Mouse (Mus musculus) cerebellum, adult 9-11 months (tissue): Measurements from ENCODE around the gene Tacc3.

Source experiments
- DNase-seq: peaks from one replicate; pipeline ENCODE4 v3.0.0; 2022

Tacc3 gene

DNA sequence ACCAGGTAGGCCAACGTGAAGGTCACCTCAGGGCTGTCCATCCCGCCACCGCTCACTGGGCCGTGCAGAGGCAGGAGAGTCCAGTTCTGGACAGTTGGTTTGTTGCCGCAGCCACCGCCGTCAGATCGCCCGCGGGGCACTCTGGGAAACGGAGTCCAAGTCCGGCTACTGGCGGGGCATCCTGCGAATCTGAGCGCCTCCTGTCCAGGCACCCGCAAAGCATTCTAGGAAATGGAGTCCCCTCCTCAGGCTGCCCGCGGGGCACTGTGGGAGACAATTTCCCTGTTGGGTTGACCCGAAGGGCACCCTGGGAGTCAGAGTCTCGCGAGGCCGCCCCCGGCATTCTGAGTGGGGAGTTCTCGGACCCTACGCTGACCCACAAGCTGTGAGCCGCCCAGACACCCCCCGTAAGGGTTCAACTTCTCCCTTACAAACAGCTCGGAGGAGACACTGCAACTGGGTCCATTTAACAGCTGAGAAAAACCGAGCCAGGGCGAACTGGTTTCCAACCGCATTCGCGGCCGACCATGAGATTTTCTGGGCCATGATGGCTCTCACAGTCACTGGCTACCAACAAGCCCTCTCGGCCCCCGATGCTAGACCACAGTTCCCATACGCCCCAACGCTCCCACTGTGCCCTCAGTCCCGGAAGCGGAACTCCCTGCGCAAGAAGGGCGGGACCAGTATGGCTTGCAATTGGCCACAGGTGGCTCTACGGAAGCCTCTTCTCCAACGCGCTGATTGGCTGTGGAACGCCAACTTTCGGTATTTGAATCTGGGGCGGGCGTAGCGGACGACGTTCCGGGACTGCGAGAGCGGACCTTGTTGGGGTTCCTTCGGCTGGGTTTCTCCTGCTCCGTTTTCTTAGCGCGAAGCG is at the start of gene Tacc3, which contains the start of gene Tmem129:
Gene Tacc3, plus strand, starts transcription at position 342 of the 877 bp plus-strand sequence.
Gene Tmem129, minus strand, starts transcription at position 630 of the 877 bp plus-strand sequence.
- DNase-seq = peak; percentile 99

DNA sequence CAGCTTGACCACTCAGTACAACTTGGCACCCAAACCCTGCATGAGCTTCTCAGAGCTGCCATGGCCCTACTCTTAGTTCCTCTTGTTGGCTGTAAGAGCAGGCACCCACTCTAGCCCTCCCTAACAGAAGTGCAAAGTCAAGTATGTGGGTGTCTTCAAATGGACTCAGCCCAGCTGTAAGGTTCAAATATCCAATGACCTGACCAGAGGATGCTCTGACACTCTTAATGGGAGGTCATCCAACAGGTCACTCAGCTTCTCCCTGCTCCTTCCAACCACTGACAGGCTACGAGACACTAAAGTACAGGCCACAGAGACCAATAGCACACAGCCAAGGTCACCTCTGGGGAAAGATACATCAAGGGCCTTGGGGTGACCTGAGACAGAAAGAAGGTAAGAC is 48.7 kb upstream of the Tacc3 start:
- DNase-seq = no peak

DNA sequence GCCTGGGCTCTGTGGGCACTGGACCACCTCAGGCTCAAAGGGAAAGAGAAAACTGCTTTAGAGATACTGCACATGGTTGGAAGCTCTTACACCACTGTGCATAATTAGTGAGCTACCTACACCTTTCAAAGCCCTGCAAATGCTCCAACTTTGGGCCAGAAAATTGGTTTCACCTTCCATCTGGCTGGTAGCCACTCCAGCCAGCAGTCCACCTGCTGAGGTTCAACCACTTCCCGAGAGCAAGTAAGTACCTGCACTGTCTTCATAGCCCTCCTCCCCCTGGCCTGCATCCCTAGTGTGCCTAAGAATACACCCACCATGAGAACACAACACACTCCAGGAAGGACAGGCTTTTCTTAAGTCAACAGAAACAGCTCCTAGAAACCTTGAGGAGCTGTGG is 46.1 kb upstream of the Tacc3 start:
- peak; percentile 50 for DNase-seq

DNA sequence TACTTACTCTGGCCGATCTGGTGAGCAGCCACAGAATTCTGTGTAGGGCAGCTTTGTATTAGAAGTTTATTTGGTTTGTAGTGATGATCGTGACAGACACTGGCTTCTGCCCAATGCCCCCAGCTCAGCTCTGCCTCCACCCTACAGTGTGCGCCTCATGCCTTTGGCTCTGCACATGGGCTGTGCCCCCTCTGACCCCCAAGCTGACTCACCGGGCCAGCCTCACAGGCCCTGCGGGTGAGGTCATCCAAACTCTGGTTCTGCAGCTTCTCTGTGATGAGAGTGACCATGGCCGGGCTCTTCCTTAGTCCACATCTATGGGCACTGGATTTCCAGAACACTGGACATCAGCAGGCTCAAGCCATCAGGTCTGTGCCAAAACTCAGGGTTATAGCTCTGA is 43.5 kb upstream of the Tacc3 start:
- DNase-seq = no peak

DNA sequence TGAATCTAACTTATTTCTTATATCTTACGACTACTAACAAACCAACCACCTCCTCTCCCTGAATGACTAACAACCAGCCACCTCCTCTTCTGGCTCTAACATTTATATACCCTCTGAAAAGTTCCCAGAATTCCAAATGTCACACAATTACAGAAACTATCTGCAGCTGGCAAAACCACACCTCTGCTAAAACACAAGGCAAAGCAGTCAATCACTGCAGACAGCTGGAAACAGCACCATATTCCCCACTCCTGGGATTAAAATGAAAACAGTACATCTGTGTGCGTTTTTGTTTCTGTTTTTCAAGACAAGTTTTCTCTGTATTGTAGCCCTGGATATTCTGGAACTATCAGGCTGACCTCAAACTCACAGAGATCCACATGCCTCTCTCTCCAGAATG is 35.3 kb upstream of the Tacc3 start:
- DNase-seq = no peak

DNA sequence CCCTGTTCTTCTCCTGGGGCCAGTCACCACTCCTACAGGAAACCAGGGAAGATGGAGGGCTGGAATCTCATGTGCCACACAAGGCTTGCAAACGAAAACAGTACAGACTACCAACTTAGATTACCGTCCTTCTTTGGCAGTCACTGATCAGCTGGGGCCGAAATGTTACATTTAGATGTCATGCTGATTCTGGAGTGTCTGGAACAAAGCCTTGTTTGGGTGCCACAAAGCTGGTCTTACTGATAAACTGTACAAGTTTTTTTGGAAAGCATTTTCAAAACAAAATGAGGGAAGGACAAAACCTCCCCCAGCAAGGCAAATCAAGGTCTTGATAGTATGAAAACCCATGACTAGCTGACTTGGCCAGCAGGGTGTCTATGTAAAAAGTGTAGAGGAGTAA is 34.2 kb upstream of the Tacc3 start:
- no peak for DNase-seq

DNA sequence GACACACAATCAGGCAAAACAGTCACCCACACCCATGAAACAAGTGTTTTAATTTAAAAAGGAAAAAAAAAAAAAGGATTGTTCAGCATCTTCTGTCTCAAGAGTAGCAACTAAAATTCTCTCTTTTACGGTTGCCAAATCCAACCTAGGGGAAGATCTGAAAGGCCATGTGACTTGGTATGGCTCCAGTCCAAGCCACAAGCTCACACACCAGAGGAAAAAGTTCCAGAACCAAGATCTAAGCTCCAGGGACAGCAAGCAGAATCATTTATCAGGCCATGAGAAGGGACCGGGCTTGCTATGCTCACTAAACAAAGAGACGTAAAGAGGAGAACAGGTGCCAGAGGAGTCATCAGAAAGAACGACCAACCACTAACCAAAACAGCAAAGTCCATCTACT is 30.0 kb upstream of the Tacc3 start:
- DNase-seq = no peak

DNA sequence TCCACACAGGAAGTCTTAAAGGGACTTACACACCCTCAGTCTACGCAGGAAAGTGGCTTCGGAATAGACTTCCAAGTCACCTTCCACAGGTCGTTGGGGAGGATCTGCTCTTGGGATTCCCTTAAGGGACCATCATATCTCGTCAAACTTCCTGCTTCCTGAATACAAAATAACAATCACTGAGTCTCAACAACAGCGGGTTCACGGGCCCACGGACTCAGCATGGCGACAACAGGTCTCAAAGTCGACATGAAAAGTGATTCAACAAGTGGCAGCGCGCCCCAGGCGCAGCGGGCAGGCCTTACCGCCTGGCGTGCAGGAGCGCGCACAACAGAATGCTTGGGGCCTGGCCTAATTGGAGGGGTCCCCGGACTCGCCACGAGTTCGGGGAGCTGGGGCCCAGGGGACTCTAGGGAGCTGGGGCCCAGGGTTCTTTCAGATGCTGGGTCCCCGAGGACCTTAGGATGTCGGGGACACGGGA is 29.1 kb upstream of the Tacc3 start:
- no peak for DNase-seq

DNA sequence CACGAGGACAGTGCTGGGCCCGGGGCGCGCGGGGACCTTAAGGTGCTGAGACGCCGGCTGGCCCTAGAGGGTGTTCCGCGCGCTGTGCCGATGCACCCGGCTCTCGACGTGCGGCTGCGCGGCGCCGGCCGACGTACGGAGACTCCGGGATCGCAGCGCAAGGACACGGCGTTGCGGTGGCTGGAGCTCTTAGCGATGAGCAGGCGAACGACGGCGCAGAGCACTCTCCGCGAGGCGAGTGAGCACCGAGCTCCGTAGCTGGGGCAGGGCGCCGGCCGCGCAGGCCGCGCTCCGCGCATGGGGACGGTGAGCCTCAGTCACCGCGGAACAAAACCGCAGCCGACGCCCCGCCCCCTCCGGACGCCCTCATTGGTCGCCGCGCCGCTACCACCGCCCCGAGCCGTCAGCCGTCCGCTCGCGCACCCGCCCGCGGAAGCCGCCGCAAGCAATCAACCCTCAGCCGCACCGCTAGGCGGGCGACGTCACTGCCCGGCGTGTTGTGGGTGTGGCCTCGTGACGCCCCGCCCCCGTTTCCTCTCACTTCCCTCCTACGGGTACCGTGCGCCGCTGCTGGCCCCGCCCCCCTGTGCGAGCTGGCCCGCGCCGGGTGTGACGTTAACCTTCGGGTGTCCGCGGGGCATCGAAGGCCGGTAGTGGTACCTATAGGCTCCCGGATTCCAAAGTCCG is 28.5 kb upstream of the Tacc3 start, which contains the start of the genes Fam53a and Gm9903:
Gene Fam53a, minus strand, starts transcription at position 335 of the 687 bp plus-strand sequence.
Gene Gm9903, plus strand, starts transcription at position 625 of the 687 bp plus-strand sequence.
- DNase-seq = peak; percentile 100

DNA sequence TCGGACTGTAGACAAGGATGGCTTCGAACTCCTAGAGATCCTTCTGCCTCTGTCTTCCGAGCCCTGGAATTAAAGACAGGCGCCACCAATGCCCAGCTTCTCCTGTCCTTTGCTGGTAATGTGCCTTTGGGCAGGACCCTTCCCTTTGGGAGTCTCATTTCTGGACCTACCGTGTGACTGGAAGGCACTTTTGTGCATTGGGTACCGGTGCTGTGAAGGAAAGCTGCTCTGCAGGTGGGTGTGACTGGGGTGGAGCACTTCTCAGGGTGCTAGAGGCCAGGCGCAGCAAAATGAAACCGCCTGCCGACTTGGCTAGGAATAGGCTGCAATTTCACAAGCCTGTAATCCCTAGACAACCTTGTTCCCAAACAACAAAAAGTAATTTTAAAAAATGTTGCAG is 27.9 kb upstream of the Tacc3 start:
- DNase-seq = no peak

DNA sequence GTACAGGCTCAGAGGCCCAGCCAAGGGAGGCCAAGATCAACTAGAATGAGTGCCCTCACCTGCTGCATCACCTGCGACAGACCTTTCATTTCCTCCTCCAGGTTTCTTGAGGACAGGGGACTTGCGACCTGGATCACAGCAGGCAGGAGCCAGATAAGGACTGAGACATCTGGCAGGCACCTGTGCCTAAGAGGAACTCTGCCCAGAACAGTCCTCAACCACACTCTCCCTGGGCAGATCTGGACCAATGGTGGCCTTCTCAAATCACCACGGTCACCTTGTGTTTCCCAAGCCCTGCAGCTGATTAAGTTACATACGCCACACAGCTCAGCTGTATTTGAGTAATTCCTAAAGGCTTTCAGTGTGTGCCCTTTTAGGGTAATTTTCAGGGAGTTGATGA is 27.3 kb upstream of the Tacc3 start:
- peak; percentile 47 for DNase-seq

DNA sequence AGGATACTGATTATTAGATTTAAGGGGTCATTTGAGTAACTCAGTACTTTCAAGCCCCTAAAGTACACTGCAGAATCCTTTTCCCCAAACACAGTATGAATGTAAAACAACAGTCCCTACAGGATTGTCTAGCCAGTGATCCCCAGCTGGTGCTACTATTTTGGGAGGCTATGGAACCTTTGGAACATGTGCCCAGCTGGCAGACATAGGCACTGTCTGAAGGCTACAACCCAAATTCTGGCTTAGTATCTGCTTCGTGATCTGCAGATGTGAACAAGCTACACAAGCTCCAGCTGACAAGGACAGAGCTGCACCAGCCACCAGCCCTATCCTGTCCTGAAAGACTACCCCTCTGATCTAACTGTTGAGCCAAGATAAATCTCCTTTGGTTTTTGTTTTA is 25.4 kb upstream of the Tacc3 start:
- DNase-seq = no peak

DNA sequence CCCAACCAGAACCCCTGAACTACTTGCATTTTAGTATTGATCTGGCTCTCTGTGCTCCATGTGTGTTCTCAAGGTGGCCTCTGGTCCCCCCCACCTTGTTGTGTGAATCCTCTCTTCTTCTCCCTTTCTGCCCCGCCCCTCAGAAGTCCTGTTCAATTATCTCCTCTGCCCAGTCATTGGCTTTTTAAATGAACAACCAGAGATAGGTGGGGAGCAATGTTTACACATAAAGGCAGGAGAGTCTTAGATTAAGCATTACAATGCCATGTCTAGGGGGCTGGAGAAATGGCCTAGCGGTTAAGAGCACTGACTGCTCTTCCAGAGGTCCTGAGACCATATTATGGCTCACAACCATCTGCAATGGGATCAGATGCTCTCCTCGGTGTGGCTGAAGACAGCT is 22.6 kb upstream of the Tacc3 start:
- no peak for DNase-seq

DNA sequence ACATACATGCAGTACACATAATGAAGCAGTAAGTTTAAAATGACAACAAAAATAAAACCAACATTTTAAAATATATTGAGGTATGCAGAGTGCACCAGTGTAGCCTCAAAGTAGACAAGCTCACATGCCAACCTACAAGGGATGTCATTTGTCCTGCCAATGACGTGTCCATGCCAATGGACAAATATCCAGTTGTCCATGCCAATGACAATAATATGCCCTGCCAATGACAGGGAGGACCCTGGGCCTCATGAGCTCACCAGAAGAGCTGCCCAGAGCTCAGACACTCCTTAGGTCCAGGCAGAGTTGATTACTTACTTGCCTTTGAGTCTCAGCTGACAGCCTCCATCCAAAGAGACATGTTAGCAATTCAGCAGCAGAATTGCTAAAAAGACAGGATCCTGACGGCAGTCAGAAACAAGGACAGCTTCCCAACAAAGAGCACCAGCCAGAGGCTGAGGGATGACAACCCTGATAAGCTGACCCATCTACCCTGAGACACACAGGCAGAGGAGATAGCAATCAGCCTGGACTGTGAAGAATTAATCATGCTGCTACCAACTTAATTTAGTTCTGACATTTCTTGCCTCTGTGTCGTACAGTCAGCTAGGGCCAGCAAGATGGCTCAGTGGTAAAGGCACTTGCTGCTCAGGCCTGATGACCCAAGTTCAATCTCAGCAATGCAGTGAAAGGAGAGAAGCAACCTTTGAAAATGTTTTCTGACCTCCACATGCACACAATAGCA is 20.1 kb upstream of the Tacc3 start:
- no peak for DNase-seq

DNA sequence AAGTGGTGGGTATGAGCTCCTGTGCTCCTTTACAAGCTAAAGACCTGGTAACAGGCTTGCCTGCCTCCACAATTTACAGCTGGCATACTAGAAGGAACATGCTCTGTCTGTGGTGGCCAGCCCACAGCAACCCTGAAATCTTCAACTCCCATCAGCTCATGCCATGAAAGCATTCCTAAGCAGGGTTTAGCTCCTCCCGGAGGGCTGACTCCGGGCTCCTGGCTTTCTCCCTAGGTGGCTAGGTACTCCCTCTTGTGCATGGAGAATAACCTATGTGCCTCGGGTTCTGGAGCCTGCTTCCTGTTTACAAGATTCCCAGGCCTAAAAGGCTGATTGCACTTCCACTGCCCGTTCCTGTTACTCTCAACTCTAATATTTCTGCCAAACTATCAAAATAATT is 19.1 kb upstream of the Tacc3 start:
- no peak for DNase-seq

DNA sequence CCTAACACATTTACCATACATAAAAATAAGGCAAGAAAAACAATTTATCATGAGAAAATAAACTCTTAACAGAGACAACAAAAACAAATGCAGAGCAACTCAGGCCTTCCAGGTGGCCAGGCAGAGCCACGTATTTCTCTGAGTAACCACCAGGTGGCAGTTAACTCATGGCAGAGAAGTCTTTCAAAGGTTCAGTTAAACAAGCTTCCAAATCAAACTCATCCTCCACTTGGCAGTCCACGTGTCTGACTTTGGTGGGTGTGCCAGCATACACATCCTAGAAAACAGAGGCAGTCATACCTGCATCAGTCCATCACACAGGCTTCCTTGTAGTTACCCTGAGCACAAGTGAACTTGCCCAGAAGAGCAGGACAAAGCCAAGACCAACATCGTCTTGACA is 17.3 kb upstream of the Tacc3 start:
- peak; percentile 41 for DNase-seq

DNA sequence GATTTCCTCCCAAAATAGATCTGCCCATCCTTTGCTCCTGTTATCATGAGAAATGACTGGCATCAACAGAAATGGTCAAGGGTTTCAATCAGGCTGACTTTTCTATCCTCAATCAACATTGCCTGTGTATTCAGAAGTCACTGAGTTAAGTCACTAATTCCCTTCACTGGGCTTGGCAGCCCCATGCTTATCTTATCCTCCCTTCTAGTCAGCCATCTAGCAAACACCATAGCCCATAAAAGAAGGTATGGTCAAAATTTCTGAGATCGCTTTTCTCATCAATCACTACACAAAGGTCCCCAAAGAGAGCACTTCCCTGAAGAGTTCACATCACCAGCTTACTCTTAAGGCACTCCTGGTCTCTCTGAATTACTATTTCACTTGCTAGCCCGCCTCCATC is 6.9 kb upstream of the Tacc3 start:
- no peak for DNase-seq

DNA sequence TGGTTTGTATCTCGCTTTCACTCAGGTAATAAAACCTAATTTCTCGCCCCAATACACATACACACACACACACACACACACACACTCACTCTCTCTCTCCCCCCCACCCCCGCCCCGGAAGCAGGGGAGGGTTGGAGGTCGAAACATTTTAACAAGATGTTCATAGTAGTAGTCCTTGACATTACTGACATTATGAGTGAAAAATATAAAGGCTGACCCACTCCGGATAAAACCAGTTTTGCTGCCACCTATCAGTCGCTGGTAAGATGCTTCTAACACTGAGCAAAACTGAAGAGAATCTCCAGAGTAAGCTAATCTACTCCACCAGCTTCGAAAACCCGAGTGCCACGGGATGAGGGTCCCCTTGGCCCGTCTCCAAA is 6.4 kb upstream of the Tacc3 start:
- DNase-seq = no peak

DNA sequence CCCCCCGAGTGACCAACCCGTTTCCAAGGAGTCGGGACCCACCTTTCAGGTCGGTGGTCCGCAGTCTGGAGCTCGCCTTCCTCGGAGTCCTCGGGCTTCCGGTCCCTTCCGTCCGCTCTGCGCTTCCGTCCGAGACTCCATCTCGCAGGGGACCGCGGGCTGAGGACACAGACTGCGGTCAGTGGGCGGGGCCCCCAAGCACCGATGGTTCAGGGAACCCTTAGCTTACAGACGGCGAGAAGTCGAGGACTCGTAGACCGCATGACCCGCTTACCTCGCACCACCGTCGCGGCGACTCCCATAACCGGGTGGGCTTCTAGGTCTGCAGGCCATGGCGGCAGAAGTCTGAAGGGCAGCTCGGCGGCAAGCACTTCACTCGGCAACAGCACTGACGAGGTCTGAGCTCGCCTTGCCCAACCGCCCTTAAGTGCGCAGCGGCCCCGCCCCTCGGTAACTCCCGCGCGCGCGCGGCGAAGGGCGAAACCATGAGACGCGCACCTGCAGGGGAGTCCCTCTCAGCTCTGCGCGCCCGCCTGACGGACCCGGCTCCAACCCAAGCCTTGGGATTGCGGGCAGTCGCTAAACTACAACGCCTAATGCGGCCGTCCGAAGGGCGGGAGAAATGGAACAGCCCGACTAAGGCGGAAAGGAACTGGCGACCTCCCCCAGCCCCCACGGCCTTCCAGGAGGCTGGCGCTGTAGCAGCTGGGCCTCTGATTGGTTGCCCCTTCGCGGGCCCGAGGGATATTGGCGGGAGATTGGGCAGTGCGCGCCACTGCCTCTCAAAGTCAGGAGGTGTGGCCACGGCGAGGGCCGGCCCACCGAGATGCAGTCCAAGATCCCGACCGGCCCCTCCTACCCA is 5.8 kb upstream of the Tacc3 start, which contains the start of gene Slbp:
Gene Slbp, minus strand, starts transcription at position 654 of the 862 bp plus-strand sequence.
- DNase-seq = peak; percentile 98

DNA sequence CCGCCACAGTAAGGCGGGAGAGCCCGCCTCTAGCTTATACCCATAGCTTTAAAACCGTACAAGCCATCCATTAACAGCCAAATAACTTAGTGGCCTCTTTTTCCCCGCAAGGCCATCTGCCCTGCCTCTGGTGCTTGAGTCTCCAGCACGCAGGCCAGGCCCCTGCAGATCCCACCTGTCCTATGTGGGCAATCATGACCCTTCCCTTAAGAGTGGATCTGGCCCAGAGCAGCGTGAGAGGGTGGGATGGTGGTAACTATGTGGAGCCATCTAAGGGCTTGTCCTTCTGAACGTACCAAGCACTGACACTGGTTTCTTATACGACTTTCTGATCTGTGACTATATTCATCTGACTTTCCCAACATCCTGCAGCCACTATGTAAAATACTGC is 5.2 kb upstream of the Tacc3 start:
- DNase-seq = no peak

DNA sequence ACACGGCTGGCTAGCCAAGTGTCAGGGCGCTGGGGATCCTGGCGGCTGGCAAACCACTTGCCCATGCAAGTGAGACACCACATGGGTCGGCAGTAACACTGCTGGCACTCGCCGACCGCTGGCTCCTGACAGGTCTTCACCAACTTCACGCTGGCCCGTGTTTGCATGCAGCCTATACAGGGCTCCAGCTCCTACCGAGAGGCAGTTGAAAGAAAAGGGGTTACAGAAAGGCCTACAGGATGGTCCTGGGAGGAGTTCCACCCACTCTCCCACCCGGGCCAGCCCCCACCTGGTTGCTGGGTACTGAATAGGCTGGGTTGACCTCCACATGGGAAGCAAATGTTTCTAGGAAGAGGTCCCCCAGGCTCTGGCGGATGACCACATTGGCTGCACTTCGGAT is 3.5 kb upstream of the Tacc3 start:
- peak; percentile 64 for DNase-seq

DNA sequence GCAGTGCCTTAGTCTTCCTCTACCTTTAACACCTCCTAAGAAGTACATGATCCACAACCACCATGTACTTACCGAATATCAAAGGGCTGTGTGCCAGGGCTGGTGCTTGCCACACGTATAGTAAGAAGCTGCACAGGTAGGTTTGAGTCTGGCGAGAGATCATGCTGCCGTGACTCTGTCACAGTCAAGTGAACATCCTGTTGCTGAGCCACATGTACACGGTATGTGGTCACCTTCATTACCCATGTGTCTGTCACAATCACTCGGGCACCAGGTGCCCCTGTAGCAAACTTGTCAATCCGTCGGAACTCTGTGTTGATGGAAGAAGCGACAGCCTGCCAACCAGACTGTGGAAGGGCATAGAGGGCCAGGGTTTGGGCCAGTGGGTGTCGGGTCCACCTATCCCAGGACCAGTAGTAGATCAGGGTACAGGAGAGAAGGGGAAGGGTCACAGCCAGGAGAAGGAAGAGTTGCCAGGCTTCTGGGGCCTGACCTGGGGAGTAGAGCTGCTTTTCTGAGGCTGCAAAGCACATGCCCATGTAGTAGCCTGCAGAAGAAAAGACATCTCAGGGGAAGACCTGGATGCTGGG is 2.6 kb upstream of the Tacc3 start:
- DNase-seq = peak; percentile 53
